Mouse (Mus musculus): Measurements from ENCODE around the gene Lmna. TPM values are rescaled to one million over a fixed set of nuclear protein-coding genes. Genes with fewer than 3 reads are reported as not detected.
A peak's percentile ranks its signal among the peaks of the same experiment; 100 is the strongest.

Lmna gene
- total RNA-seq, 2 experiments from 2014 or later: 189 to 213 TPM

- no peak for DNase-seq
Observed at GRCm38 (mm10) chr3:88470943-88471479, 38.7 kb downstream of the Lmna start.

DNA sequence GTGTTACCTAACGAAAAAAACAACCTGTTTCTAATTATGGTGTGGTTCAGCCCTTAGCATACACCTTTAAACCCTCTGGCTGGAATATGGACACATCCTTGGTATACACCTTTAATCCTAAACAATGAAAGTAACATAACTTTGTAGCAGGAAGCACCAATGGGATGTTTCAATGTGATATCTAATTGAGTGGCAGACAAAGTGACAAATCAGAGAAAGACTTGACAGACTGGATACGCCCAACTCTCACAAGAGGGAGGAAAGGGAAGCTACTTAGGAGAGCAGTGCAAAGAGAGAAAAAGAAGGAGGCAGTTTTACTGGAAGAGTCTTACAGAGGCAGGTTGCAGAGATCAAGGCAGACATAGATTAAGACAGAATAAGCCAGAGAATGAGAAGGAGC lies 40.3 kb downstream of the Lmna start:
- DNase-seq: no peak

GRCm38 (mm10) chr3:88467116-88467824 lies 42.5 kb downstream of the Lmna start:
- peak; percentile 97 for DNase-seq

GRCm38 (mm10) chr3:88465127-88465526 lies 44.6 kb downstream of the Lmna start:
- no peak for DNase-seq

- DNase-seq: no peak
Observed at GRCm38 (mm10) chr3:88464425-88464824, 45.3 kb downstream of the Lmna start.

DNA sequence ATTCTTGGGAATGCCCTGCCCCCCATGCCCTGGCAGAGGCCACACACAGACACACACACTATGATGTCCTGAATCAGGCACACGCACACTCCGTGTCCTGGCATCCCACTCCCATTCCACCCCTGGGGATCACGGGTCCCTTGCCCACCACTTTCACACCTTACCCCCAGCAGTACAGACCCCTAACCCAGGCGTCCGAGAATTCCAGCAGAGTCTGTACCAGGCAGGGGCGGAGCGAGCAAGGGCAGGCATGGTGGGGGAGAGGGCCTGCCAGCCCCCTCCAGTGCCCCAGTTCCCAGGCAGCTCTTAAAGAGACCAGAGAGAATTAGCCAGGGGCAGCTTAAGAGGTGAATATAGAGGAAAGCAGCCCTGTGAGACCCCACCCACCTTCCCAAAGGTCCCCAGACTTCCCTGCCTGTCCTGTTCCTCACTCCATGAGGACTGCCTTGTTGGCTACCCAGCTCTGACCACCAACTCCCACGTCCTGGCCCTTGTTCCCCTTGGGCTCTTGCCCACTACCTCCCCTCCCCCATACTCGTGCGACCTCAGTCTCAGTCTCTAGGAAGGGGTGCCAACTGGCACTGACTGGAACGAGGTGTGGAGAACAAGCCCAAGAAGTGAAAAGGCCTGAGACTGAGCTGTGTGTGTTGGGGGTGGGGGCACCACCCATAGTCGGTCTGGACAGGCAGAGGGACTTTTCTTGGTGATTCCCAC lies 48.6 kb downstream of the Lmna start, which contains the start of gene Sema4a:
Gene Sema4a (minus strand): TSS at position 200 of the 714 bp plus-strand sequence.
- no peak for DNase-seq

- DNase-seq: no peak
Observed at GRCm38 (mm10) chr3:88460029-88460428, 49.7 kb downstream of the Lmna start.

DNA sequence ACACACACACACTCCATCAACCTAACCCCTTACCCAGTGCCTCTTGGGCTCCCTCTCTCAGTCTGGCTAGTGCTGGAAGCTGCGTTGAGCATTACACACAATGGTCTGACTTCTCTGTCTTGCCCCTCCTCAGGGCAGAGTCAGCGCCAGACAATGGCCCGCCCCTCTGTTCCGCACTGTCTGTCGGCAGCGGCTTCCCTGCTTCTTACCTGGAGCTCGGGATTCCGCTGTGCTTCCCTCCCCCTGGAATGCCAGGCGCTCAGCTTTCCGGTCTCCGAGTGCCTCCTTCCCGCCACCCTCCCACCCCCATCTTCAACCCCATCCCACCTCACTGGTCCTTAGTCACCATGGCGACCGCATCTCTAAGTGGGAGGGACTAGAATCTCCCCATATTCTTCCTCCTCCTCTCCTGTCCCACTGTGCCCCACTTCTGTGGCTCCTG lies 51.0 kb downstream of the Lmna start:
- DNase-seq: no peak

DNA sequence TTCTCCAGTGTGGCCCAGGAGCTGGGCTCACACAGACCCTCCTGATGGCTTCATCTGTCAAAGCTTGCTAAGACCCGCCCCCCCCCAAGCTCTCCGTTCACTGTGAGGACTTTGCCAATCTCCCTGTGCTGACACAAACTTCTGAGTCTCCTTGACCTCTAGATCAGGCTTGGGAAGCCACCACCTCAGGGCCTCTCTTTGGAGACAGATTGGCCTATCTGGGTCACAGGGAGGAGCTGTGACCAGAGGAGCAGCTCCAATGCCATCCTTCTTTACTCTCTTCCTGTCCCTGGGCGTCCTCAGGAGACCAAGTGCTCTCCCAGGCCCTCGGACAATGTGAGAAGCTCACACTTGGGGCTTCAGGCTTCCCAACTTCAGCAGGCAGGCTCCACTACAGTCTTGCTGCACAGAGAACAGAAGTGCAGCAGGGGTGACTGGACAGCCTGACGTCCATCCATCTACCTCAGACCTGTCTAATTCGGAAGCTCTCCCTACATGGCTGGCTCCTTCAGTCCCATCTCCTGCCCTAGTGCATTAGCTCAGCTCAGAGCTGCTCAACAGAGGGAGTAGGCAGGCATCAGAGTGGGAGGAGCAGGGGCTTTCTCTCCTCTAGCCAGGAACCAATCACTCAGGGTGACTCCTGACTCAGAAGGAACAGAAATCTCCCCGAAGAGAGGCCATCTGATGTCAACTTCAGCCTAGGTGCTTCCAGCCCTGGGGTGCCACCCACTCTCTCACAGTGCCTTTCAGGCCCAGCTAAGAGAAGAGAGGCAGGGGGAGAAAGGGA lies 52.8 kb downstream of the Lmna start:
- DNase-seq: no peak

- DNase-seq: no peak
Observed at GRCm38 (mm10) chr3:88456313-88456712, 53.4 kb downstream of the Lmna start.

DNA sequence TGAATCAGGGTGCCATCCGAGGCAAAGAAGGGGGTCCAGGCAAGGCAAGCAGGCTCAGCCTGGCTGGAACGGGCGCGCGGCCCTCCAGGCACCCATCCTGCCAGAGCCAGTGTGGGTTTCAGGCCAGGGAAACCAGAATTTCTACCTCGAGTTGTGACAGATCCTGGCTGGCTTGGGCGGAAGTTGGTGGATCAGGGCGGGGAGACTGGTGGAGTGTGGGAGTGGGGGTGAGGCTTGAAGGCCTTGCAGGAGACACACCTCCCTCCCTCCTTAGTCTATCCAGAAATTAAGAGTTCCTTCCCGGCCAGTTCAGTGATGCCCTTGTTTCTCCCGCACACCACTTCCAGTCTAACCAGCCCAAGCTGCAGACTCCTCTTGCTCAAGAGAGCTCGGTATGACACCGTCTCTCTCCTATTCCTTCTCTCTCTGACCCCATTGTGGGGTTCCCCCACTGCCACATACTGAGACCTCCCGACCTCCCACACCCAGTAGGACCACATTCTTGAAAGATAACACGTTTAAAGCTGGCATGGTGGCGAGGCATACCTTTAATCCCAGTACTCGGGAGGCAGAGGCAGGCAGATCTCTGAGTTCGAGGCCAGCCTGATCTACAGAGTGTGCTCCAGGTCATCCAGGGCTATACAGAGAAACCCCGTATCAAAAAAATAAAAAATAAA lies 54.0 kb downstream of the Lmna start:
- DNase-seq: no peak

- DNase-seq: no peak
Observed at GRCm38 (mm10) chr3:88454762-88455587, 54.8 kb downstream of the Lmna start.

- no peak for DNase-seq
Observed at GRCm38 (mm10) chr3:88453986-88454385, 55.8 kb downstream of the Lmna start.

GRCm38 (mm10) chr3:88453369-88453768 lies 56.4 kb downstream of the Lmna start:
- no peak for DNase-seq

DNA sequence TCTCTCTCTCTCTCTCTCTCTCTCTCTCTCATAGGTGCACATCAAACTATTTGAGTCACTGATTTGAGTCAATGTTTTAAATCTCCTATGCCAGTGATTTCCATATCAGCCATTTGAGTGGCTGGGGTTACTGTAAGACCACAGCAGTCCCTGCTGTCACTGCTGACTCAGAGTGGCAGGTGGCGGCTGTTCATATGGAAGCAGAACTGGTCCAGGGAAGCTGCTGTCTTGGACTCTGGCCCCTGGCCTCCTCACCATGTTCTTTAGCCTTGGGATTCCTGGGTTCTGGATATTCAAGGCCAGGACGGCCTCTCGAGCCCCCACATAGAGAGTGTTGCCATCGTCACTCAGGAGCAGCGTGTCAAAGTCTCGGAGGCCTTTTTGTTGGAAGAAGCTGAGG lies 57.0 kb downstream of the Lmna start:
- DNase-seq: no peak

DNA sequence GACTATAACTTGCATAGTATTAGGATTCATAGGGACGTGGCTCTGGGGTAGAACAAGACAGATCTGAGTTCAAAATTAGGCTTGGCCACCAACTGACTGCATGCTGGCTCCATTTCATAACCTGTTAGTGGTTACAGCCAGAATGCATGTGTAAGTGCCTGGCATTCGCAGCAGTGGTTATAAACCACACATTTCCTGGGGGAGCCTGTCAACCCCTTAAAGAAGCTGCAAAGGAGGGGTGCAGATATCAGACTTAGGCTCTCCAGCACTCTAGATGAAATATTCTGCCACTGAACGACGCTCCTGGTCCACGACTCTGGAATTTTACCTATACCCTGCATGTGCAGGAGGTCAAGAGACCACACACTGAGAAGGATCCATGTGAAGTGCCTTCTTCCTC lies 57.5 kb downstream of the Lmna start:
- no peak for DNase-seq

GRCm38 (mm10) chr3:88450379-88451131 lies 59.2 kb downstream of the Lmna start:
- no peak for DNase-seq

DNA sequence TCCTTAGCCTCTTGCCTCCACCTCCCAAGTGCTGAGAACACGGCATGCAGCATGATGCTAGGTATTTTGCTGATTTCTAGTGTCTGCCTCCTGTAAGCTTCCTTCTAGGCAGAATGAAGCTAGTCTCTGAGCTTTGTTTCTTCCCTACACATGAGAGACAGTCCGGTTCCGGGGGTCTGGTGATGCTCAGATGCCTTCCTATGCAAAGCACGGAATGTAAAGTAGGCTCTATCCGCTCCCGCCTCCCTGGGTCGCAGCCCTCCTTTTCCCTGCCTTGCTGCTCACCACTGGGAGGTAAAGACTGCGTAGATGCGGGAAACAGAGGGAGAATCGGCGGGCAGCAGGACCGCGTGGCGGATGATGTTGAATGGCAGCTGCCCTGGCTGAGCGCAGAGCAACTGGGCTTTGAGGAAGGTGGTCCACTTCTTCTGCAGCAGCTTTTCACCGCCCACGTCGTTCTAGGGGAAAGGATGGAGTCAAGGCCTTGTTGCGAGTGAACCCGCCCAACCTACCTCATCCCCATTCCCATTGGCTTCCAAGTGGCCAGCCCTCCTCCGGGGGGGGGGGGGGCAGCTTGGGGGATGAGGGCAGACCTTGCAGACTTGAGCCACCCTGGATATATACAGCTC lies 60.2 kb downstream of the Lmna start:
- no peak for DNase-seq

- DNase-seq: no peak
Observed at GRCm38 (mm10) chr3:88448443-88448842, 61.3 kb downstream of the Lmna start.

- DNase-seq: no peak
Observed at GRCm38 (mm10) chr3:88447676-88448183, 62.0 kb downstream of the Lmna start.
